Mouse (Mus musculus): ENCODE results near the gene Gm20509.
"Not testable (repeated sequence)": the region's sequence is repeated elsewhere in the genome, so short reads cannot be mapped to it uniquely, and the experiment has no call there.

The Gm20509 gene

GRCm38 (mm10) chr9:73102181-73102580 lies at the start of gene Gm20509:
Gene Gm20509 (plus strand): TSS chr9:73102470.
- no peak for DNase-seq

DNA sequence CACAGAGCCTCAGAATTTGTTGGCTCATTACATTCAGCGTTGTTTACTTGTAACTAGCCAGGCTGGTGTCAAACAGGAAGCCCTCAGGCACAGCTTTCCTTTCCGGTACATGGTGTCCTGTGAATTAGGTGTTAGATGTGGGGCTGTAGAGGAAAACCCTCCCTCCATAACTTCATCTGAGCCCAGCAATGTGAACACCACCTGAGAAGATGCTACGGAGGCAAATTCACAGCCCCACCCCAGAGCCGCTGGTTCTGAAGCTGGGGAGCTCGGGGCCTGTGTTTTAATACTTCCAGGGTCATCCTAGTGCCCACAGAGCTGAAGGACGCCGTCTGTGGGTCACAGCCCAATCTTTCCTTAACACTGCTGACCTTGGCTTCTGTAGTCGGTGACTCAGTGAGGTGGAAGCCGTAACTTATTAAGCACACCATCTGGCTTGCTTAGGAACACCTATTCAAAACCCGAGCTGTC lies 46.8 kb upstream of the Gm20509 start:
- no peak for DNase-seq

- no peak for DNase-seq
These were observed 43.0 kb upstream of the Gm20509 start for GRCm38 (mm10) chr9:73059224-73059623.

- DNase-seq, result no peak
These were observed 38.5 kb upstream of the Gm20509 start for GRCm38 (mm10) chr9:73063621-73064290.

- DNase-seq, result no peak
These were observed 35.2 kb upstream of the Gm20509 start for GRCm38 (mm10) chr9:73067086-73067485.

DNA sequence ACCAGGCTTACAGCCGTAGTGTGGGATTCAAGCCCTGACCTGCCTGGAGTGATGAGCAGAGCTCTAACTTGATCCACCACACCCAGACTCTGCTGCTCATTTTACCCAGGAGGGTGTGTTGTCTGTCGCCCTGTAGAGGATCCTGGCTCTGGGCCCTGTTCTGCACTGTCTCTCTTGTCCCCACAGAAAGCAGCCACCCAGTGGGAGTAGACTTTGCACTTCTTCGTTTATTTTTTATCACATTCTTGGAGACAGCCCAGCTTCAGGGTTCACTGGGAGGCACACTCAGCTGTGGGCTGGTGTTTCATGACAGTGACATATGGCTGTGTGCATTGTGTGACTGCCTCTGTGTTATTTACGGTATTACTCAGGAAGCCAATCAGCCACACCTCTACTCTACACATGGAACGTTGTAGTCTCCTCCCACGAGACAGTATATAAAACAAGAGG lies 34.0 kb upstream of the Gm20509 start:
- DNase-seq, result no peak

GRCm38 (mm10) chr9:73068688-73069087 lies 33.6 kb upstream of the Gm20509 start:
- DNase-seq, result no peak

- DNase-seq, result no peak
These were observed 31.2 kb upstream of the Gm20509 start for GRCm38 (mm10) chr9:73070971-73071659.

DNA sequence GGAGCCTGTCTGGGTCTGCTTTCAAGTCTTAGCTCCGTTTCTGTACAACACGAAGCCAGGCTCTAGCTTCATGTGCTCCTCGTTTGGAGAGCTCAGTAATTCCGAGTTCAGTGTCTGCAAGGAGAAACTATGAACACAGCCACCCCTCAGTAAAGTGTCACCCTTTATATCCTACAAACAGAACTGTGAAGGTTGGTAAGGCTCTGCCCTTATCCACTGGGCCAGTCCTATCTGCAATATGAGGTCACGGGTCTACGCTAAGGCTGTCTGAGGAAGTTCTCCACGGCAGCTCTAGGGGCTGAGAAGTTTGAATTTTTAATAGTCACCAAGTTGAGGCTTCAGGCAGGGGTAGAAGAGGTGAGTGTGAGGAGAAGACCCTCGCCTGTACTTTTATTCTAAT lies 29.8 kb upstream of the Gm20509 start:
- no peak for DNase-seq

DNA sequence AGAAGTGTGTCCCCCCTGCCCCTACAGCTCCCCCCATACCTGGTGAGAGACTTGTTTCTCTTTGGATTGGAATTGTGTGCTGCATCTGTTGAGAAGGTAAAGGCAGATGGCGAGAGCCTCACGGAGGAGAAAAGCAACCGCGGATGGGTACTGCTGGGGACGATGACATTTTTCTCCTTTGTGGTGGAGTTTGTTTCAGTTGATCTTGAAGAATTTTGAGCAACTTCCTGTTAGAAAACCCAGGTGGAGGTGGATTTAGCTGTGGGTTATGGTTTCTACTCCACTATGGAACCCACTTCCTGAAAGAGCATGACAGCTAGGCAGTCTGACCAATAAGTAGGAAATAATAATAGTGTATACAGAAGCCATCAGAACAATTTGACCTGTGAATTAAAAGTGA lies 29.1 kb upstream of the Gm20509 start:
- no peak for DNase-seq

DNA sequence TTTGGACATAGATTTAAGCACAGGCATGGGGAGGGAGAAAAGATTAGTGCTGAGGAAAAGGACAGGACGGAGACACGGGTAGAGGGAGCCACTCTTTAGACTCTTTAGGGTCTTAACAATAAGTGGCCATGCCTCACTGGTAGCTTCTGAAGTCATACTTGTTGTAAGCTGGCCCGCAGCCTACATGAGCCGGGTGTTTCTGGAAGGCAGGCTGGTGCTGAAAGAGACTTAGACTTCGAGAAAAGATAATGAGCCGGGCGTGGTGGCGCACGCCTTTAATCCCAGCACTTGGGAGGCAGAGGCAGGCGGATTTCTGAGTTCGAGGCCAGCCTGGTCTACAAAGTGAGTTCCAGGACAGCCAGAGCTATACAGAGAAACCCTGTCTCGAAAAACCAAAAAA lies 22.9 kb upstream of the Gm20509 start:
- not testable (repeated sequence) for DNase-seq

DNA sequence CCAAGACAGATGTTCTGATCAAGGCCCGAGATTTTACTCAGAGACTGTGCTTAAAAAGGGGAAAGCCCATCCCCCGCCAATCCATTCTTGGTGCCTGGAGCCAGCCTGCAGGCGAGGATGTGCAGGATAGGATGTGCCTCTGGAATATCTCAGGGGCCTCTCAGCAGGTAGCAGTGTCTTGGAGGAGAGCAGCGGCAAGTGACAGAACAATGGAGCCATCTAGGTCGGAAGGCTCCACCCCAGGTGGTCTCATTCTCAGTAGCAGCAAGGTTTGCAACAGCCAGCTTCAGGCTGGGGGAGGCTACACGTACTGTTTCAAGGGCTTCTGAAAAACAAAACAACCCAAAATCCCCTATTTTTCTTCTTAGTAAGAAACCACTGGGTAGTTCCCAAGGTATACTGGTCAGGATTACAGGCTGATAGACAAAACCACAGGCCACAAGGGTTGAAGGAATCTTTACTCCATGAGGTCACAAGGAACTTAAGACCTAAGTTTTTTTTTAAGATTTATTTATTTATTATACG lies 22.4 kb upstream of the Gm20509 start:
- no peak for DNase-seq

- DNase-seq, result peak; percentile 80 to 85
These were observed 19.8 kb upstream of the Gm20509 start for GRCm38 (mm10) chr9:73082291-73083000.

GRCm38 (mm10) chr9:73083956-73084355 lies 18.3 kb upstream of the Gm20509 start:
- DNase-seq, result no peak

- DNase-seq, result no peak
These were observed 16.4 kb upstream of the Gm20509 start for GRCm38 (mm10) chr9:73085845-73086244.

DNA sequence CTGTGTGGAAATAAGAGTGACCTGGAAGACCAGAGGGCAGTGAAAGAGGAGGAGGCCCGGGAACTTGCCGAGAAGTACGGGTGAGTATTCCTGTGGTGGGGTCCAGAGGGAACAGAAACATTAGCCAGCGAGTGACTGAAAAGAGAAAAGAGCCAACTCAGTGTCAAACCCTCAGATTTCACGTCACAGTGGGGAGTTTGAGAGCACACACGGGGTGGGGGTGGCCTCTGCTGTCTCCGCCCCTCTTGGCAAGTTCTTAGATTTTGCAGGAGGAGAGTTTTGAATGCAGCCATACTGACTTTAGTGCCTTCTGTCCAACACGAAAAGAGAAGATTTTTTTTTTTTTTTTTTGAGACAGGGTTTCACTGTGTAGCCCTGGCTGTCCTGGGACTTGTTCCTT lies 15.1 kb upstream of the Gm20509 start:
- no peak for DNase-seq

- DNase-seq, result no peak
These were observed 14.7 kb upstream of the Gm20509 start for GRCm38 (mm10) chr9:73087581-73087980.

DNA sequence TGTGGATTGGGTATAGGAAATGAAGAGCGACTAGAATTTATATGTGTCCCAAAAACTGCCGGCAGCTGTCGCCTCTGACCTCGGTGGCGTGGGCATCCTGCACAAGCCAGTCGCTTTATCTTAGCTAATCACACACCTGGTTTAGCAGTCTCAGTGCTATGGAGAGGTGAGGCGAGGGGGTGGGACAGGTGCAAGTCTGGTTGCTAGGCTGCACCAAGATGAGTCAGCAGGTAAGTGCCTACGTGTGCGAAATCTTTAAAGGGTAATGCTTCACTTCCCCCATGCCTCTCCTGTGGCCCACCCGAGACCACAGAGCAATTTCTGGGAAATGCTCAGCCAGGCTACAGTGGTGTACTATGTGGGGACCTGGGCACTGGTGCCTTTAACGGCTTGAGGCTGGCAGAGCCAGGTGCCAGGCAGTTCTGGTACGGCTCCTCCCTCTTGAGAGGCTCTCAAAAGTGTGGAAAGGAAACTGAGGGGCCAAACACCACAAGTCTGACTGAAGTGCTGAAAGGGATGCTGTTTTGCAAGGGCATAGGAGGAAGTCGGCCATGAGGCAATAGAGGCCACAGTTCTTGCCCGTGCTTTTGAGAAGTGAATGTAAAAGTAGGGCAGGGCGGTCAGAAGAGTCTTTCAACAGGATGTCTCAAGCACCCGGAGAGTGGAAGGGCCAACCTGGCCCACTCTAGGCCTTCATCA lies 12.9 kb upstream of the Gm20509 start:
- no peak for DNase-seq

- no peak for DNase-seq
These were observed 12.1 kb upstream of the Gm20509 start for GRCm38 (mm10) chr9:73090121-73090520.

DNA sequence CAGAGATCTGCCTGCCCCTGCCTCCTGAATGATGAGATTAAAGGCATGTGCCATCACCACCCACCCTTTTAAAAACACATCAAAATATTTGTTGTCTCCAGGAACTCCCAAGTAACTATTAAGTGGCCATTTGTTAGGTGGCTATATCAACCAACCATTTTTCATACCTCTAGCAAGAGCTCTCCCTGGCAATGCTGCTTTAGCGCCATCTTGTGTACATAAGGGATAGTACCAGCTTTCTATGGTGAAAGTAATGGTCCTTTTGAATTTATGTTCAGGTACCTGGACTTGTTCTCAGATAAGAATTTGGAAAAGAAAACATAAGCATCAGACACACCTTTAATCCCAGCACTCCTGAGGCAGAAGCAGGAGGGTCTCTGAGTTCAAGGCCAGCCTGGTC lies 10.5 kb upstream of the Gm20509 start:
- DNase-seq, result peak in 1 of 2 experiments; percentile 49

- no peak for DNase-seq
These were observed 7.7 kb upstream of the Gm20509 start for GRCm38 (mm10) chr9:73094580-73094979.

GRCm38 (mm10) chr9:73097898-73098297 lies 4.4 kb upstream of the Gm20509 start:
- no peak for DNase-seq

GRCm38 (mm10) chr9:73101536-73101935 lies 734 bp upstream of the Gm20509 start, which contains the start of gene Khdc3:
Gene Khdc3 (plus strand): TSS chr9:73101836.
- no peak for DNase-seq
